Mouse (Mus musculus) cerebellum, adult 2 months (tissue): ENCODE measurements around the gene Ugt1a8. TPM values are rescaled to one million over a fixed set of nuclear protein-coding genes. Genes with fewer than 3 reads are reported as not detected.
"Not testable (repeated sequence)": the region's sequence is repeated elsewhere in the genome, so short reads cannot be mapped to it uniquely, and the experiment has no call there.

Experiments used
- DNase-seq, 2 experiments: peaks; one replicate each; pipeline ENCODE4 v3.0.0; 2021
- H3K27ac ChIP-seq: fragments of 200-500 bp; 2 replicates; pipeline ENCODE4 v1.5.1; 2012; ENCODE audit warnings: low read length, control low read depth, inconsistent platforms; ENCODE audit not compliant: insufficient read depth
- H3K27me3 ChIP-seq: fragments of 200-500 bp; 2 replicates; pipeline ENCODE4 v1.6.1; 2012; ENCODE audit warnings: inconsistent platforms, mild to moderate bottlenecking, low read length, moderate library complexity; ENCODE audit not compliant: control insufficient read depth, insufficient read depth
- H3K4me1 ChIP-seq: fragments of 200-500 bp; 2 replicates; pipeline ENCODE4 v1.6.1; 2011; ENCODE audit warnings: low read length; ENCODE audit not compliant: control insufficient read depth, insufficient read depth
- H3K4me3 ChIP-seq: fragments of 200-500 bp; replicated peaks from 2 replicates; pipeline ENCODE3; 2011; ENCODE audit warnings: mild to moderate bottlenecking, low read depth, low read length, control low read depth; ENCODE audit not compliant: insufficient read depth
- CTCF ChIP-seq: fragments of 200-500 bp; IDR thresholded peaks from 2 replicates; pipeline ENCODE4 v1.5.1; 2011; ENCODE audit warnings: low read depth, mild to moderate bottlenecking, control low read depth, low read length, moderate library complexity, borderline replicate concordance; ENCODE audit not compliant: insufficient read depth
- POLR2A ChIP-seq: fragments of 200-500 bp; IDR thresholded peaks from 2 replicates; pipeline ENCODE4 v1.6.1; 2011; ENCODE audit warnings: low read length, control low read depth, borderline replicate concordance; ENCODE audit not compliant: insufficient read depth
- WGBS: fragments of 180-500 bp; shearing (Covaris S2); methylation state at CpG from one replicate; pipeline ENCODE4 v1.1.7; 2018; 5-methylcytosine and 5-hydroxymethylcytosine counted together
- polyA plus RNA-seq: library from polyadenylated mRNA; depleted of rRNA; stranded (reverse); fragments of >200 nt; gene quantifications from 2 replicates; pipeline ENCODE4 v1.2.3, GENCODE M21; 2012; rRNA removed

Ugt1a8 gene
- not detected in 2 replicates for polyA plus RNA-seq

- 74% methylated on average over 3 of the region's 3 CpGs for WGBS
- DNase-seq: no peak
- H3K27me3 ChIP-seq: no peaks in the 10 kb centered on the region
- no peak within 1 kb of the TSS for H3K4me3 ChIP-seq
- no peak within 1 kb of the TSS for H3K27ac ChIP-seq
- no peaks in the 10 kb centered on the region for H3K4me1 ChIP-seq
- no peak for TF ChIP-seq CTCF
- TF ChIP-seq POLR2A: no peak
These were observed at the start of gene Ugt1a8 for GRCm38 (mm10) chr1:88087513-88087912. Gene Ugt1a8, plus strand, starts transcription at chr1:88087813.

DNA sequence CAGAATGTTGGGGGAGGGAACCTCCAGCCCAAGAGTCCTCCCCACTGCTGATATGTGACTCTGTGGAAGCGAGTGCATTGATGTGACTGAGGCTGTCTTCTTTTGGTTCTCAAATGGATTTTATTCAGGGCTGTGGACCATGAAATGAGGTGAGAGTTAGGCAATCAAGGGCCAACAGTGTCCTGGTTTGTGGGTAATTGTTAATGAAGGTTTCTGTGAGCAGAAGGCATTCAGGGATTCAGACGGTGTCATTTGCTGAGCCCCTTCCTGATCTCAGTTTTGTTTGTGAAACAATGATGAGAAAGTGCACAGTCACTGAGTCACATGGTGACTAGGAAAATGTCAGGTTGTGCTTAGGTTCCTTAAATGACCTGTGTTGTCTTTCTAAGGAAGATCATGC is 44.6 kb upstream of the Ugt1a8 start:
- H3K4me1 ChIP-seq, H3K27me3 ChIP-seq, H3K4me3 ChIP-seq, DNase-seq, H3K27ac ChIP-seq: not testable (repeated sequence)
- WGBS: 67% methylated on average over 1 of the region's 2 CpGs

- not testable (repeated sequence) for H3K27me3 ChIP-seq, H3K27ac ChIP-seq, H3K4me3 ChIP-seq, H3K4me1 ChIP-seq
- 30% methylated on average over 4 of the region's 5 CpGs for WGBS
- peak; percentile 15 to 32 for DNase-seq
These were observed 42.7 kb upstream of the Ugt1a8 start for GRCm38 (mm10) chr1:88044832-88045437.

DNA sequence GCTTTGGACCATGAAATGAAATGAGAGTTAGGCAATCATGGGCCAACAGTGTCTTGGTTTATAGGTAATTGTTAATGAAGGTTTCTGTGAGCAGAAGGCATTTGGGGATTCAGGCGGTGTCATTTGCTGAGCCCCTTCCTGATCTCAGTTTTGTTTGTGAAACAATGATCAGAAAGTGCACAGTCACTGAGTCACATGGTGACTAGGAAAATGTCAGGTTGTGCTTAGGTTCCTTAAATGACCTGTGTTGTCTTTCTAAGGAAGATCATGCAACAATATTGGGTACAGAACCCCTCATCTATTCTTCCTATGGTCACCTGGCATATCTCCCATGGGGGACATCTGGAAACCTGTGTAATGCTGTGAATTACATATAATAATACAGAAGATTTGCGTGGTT is 40.2 kb upstream of the Ugt1a8 start:
- not testable (repeated sequence) for H3K27me3 ChIP-seq, DNase-seq, H3K4me1 ChIP-seq, H3K27ac ChIP-seq, H3K4me3 ChIP-seq
- 96% methylated on average over 2 of the region's 2 CpGs for WGBS

- TF ChIP-seq CTCF: no peak
- no peak for TF ChIP-seq POLR2A
- no peak within 1 kb of the TSS for H3K4me3 ChIP-seq
- WGBS: 91% methylated on average over 1 of the region's 1 CpGs
- no peak within 1 kb of the TSS for H3K27ac ChIP-seq
- H3K27me3 ChIP-seq: no peaks in the 10 kb centered on the region
- H3K4me1 ChIP-seq: no peaks in the 10 kb centered on the region
- no peak for DNase-seq
These were observed 32.5 kb upstream of the Ugt1a8 start, which contains the start of gene Ugt1a10 for GRCm38 (mm10) chr1:88055088-88055487. Gene Ugt1a10, plus strand, starts transcription at chr1:88055388.

GRCm38 (mm10) chr1:88066472-88067102 is 21.0 kb upstream of the Ugt1a8 start:
- H3K4me1 ChIP-seq, DNase-seq, H3K27me3 ChIP-seq, H3K4me3 ChIP-seq, H3K27ac ChIP-seq: not testable (repeated sequence)
- 24% methylated on average over 1 of the region's 2 CpGs for WGBS

DNA sequence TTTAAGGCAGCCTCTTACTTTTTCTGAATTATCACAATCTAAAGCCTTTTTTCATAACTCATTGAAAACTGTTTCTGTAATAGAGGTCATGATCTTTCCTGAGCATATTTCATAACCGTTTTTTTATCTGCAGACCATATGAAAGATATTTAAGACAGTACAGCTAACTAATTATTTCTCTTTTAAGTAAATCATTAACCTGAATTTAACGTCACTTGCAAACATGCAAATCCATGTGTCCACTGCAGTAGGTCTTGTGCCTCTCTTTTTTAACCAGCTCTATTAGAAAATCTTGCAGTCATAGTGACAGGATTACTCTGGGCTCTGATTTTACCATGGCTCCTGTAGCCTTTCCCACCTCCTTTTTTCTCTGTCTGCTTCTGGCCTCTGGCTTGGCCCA is 17.1 kb upstream of the Ugt1a8 start, which contains the start of gene Ugt1a9:
TSS of gene Ugt1a9 (plus strand) at position 306 of the 400 bp plus-strand sequence.
- Histone ChIP-seq H3K27me3 (no peaks in the 10 kb centered on the region; the same call in 1 of the 2 replicates), H3K4me1 (no peaks in the 10 kb centered on the region), H3K27ac (no peak within 1 kb of the TSS), H3K4me3 (no peak within 1 kb of the TSS)
- DNase-seq: no peak
- 86% methylated on average over 2 of the region's 2 CpGs for WGBS
- TF ChIP-seq CTCF: no peak
- TF ChIP-seq POLR2A: no peak

GRCm38 (mm10) chr1:88070902-88071301 is 16.7 kb upstream of the Ugt1a8 start:
- 86% methylated on average over 4 of the region's 4 CpGs for WGBS

More at GRCm38 (mm10) chr1:88070902-88071301, 16.7 kb upstream of the Ugt1a8 start:
- TF ChIP-seq CTCF: no peak
- no peak for TF ChIP-seq POLR2A
- no peaks in the 10 kb centered on the region; the same call in 1 of the 2 replicates for H3K27me3 ChIP-seq
- no peak overlapping the region for H3K27ac ChIP-seq
- H3K4me1 ChIP-seq: no peaks in the 10 kb centered on the region
- no peak for DNase-seq
- H3K4me3 ChIP-seq: no peak overlapping the region
